Mouse (Mus musculus) mouse embryonic stem cell (cell line): ENCODE measurements around the gene Fndc1.

Experiments
- in situ Hi-C, 2 experiments: fragments of 300-500 bp; cut with MboI; formaldehyde crosslinking; loops; 1 replicate in 1 of 2; 3 replicates in 1 of 2; pipeline ENCODE4 v1.14.3; 2019 to 2020; ENCODE audit warnings: low sequenced_read_pairs in 2 of 2, low pct_unique_long_range_greater_than_20kb in 1 of 2, mixed read lengths in 1 of 2; ENCODE audit not compliant: unreplicated experiment in 1 of 2

The Fndc1 gene

DNA sequence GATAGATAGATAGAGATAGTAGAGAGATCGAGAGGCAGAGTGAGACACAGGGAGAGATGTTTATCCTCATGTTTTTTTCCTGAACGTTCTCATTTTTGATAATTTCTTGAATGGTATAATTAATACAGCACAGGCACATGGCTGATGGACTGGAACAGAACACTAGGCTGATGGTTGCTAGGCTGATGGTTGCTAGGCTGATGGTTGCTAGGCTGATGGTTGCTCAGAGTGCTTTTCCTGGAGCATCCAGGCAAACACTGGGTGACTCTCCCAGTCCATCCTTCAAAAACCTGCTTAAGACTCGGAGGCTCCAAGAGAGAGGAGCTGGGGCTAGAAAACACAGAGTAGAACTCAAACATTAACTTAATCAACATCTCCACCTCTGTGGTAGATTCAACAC, 80.3 kb downstream of the Fndc1 start:
- in situ Hi-C loops = no loop called here

DNA sequence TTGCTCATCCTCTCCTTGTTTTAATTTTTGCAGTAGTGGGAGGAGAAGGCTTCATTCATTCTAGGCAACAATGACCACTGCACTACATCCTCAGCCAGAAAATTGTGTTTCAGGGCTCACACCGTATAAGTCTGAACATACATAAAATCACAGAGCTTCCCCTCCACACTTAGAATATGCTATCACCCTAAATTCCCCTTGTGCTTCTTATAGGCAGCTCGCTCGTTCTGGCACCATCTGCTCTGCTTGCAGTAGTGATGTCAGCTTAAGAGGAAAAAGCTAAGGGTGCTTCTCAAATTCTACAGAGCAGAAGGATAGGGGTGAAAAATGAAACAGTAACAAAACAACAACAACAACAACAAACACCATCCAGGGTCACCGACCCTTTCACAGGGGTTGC, 82.1 kb downstream of the Fndc1 start:
- in situ Hi-C loops = no loop called here

DNA sequence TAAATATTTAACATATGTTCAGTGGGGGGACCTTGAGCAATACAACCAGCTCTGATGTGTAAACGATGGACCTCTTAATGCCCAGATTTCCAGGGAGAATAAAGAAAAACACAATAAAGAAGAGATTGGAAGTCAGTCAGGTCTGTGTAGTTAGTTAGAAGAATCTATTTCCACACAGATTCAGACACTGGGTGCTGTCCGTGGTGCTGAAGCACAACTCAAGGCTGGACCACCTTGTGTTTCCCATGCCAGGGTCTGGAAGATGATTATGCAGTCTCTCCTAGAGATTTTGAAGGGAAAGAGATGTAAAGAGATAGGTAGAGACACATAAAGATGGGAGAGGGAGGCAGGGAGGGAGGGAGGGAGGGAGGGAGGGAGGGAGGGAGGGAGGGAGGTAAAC, 86.1 kb downstream of the Fndc1 start:
- in situ Hi-C loops = no loop called here

DNA sequence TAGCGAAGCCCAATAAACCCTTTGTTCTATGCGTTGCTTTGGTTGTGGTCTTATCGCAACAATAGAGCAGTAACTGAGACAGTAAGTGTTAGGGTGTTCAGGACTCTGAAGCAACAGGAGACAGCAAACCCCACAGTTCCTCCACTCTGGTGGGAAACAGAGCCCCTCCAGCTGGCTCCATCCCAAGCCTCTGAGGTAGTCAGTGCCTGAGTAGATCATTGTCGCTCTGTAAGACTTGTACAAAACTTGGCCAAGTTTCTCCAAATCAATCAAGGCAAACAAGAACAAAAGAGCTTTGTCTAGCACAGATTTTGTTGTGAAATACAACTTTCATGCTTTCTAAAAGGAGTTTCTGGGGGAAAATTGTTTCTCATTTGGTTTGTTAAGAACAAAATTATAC, 104.1 kb downstream of the Fndc1 start:
- in situ Hi-C loops = no loop called here

DNA sequence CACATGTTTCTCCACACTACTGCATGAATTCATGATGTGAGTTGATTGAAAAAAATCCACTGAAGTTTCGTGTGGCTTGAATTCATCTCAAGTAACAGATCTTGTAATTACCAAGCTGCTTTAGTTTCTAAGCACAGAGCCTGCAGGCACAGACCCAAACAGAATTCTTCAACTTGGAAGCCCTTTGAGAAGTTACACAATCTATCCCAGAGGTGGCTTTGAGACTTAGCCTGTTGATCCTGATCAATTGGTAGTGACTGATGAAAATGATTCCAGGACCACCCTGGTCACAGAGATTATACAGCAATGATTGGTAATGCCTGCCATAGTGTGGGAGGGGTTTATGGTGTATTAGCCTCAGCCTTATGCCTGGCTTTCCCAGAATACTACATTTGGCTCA, 108.2 kb downstream of the Fndc1 start:
- in situ Hi-C loops = no loop called here

DNA sequence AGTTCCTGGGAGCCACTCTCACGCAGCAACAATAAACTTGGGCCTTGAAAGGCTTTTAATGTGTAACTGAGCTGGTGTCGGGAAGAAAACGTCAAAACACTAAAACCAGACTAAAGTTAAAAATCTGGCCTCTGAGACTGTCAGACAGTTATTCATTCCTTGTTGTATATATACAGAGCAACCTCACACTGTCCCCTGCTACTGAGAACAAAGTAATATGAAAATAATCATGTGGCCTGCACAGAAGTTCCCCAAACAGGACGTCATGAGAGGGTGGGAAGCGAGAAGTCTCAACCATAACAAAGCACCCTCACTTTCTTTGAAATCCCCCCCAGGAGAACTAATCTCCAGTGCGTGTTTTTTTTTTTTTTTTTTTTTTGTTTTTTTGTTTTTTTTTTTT, 109.2 kb downstream of the Fndc1 start:
- in situ Hi-C loops = no loop called here

DNA sequence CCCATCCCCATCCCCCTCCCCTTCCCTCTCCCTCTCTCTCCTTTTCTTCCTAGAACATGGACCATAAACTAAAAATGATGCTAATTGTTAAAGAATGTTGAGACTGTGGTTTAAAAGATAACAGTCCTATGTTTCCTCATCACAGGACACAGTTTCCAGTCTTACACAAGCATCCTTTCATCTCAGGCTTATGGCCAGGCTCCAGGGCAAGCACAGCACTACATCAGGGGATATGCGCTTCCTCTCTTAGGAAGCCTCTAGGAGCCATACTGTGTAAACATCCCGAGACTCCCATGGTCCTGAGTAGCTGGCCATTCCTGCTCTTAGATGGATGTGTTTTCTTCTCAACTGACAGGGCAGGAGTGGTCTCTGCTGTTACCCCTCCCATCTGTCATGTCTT, 114.1 kb downstream of the Fndc1 start:
- in situ Hi-C loops = no loop called here

DNA sequence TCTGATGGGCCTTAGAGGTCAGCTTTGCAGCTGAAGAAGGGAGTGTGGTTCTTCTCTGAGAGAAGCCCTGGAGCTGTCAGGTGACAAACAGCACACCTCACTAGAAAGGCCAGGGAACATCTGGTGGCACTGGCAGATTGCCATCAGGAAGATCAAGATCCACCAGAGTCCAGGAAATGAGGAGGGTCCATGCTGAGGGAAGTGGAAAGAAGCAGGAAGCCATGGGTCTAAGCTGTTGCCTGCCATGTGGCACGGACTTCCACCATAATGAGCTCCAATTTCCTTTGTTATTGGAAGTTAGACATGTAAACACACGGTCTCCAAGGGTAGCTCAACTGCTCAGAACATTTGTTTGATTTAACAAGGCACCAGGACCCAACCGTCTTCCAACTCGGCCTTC, 120.0 kb downstream of the Fndc1 start:
- in situ Hi-C loops = no loop called here

DNA sequence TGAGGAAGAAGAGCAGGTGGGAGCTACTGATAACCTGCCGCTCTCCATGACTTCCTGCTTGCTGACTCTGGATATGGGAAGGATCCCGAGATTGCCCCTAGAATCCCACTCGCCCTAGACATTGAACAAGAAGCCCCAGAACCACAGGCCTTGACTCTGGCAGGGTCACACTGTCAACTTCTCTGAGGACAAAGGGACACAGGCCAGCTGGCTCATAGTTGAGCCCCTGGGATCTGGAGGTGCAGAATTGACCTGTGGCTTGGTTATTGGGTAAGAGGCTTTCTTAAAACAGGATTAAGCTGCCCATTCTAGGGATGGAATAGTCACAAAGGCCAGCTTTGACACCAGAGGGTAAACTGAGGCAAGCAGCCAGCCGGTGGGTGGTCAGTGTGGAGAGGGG, 136.8 kb downstream of the Fndc1 start:
- in situ Hi-C loops = no loop called here
